Mouse (Mus musculus) liver, embryonic 16.5 days (tissue): ENCODE measurements around the gene Adamts2. TPM values are rescaled to one million over a fixed set of nuclear protein-coding genes. Genes with fewer than 3 reads are reported as not detected.

Experiments
- ATAC-seq: fragments of 200-750 bp; cut with Nextera tagmentation; 2 replicates; pipeline ENCODE4 v1.8.0; 2017; ENCODE audit warnings: low read depth, mild to moderate bottlenecking, moderate number of reproducible peaks, moderate library complexity
- H3K27ac ChIP-seq: fragments of 300-500 bp; sonication (generic); 2 replicates; pipeline ENCODE4 v1.5.1; 2014; ENCODE audit warnings: mild to moderate bottlenecking, low read length
- H3K27me3 ChIP-seq: fragments of 300-500 bp; sonication (generic); 2 replicates; pipeline ENCODE4 v1.6.1; 2014; ENCODE audit warnings: low read depth, low read length, mixed read lengths; ENCODE audit not compliant: control insufficient read depth, insufficient read depth
- H3K36me3 ChIP-seq: fragments of 300-500 bp; sonication (generic); 2 replicates; pipeline ENCODE4 v1.6.1; 2014; ENCODE audit warnings: mild to moderate bottlenecking; ENCODE audit not compliant: control insufficient read depth, insufficient read depth
- H3K4me1 ChIP-seq: fragments of 300-500 bp; sonication (generic); 2 replicates; pipeline ENCODE4 v1.6.1; 2014; ENCODE audit warnings: low read depth, low read length, mixed read lengths; ENCODE audit not compliant: control insufficient read depth
- H3K4me2 ChIP-seq: fragments of 300-500 bp; sonication (generic); 2 replicates; pipeline ENCODE4 v1.6.1; 2014; ENCODE audit warnings: low read depth, low read length, mixed read lengths
- H3K4me3 ChIP-seq: fragments of 300-500 bp; sonication (generic); 2 replicates; pipeline ENCODE4 v1.5.1; 2014; ENCODE audit warnings: low read depth, mild to moderate bottlenecking, low read length
- H3K9ac ChIP-seq: fragments of 300-500 bp; sonication (generic); 2 replicates; pipeline ENCODE4 v1.6.1; 2014; ENCODE audit warnings: low read depth, low read length
- H3K9me3 ChIP-seq: fragments of 300-500 bp; sonication (generic); replicated peaks from 2 replicates; pipeline ENCODE4 v1.6.1; 2016; ENCODE audit warnings: low read length; ENCODE audit not compliant: control insufficient read depth
- WGBS: fragments of 180-500 bp; shearing (Covaris S2); extraction: QIAGEN DNeasy Blood & Tissue Kit; methylation state at CpG from one replicate; pipeline ENCODE4 v1.1.7; 2014; ENCODE audit not compliant: insufficient replicate concordance; 5-methylcytosine and 5-hydroxymethylcytosine counted together
- polyA plus RNA-seq: library from polyadenylated mRNA; unstranded; fragments of >200 nt; fragmentation: Nextera tagmentation; extraction: Ambion mirVana; gene quantifications from 2 replicates; pipeline ENCODE4 v1.2.1, GENCODE M21; 2015

Adamts2 gene
- 1.3 and 1.6 TPM in 2 replicates for polyA plus RNA-seq

DNA sequence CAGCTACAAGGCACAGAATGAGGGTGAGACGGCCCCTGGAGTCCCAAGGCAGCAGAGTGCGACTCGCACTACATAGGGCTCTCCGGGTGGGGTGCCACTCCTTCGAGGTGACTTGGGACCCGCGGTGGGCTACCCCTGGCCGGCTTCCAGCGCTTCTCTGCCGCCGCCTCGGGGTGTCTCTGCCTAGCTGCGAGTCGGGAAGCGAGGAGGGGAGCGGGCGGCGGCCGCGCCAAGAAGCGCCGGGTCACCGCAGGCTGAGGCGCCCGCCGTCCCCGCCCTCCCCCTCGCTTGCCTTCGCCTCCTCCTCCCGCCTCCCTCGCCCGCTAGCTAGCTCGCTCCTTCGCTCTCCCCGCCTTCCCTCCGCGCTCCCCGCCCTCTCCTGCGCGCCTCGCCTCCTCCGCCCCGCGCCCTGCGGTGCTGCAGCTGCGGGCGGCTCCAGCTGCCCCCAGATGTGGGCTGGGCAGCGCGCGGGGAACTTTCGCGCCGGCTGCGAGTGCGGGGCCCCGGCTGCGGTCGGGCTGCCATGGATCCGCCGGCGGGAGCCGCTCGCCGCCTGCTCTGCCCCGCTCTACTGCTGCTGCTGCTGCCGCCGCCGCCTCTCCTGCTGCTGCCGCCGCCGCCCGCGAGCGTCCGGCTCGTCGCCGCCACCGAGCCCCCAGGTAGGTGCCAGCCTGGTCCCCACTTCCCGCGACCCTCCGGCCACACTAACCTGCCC is at the start of gene Adamts2:
Gene Adamts2 (plus strand): TSS at position 444 of the 715 bp plus-strand sequence.
- no peak within 1 kb of the TSS for H3K27ac ChIP-seq
- ATAC-seq = no peak

GRCm38 (mm10) chr11:50557064-50557463 is 44.8 kb upstream of the Adamts2 start:
- no peak overlapping the region for H3K4me3 ChIP-seq
- no peaks in the 10 kb centered on the region for H3K9me3 ChIP-seq
- ATAC-seq = no peak
- no peak overlapping the region for H3K27ac ChIP-seq
- 60% methylated on average over 3 of the region's 3 CpGs for WGBS
- no peaks in the 10 kb centered on the region for H3K27me3 ChIP-seq
- no peak overlapping the region for H3K9ac ChIP-seq
- no peaks in the 10 kb centered on the region for H3K4me1 ChIP-seq
- no peak overlapping the region for H3K4me2 ChIP-seq
- H3K36me3 ChIP-seq = no peaks in the 10 kb centered on the region

More for the DNA sequence above, at the start of gene Adamts2:
- Histone ChIP-seq H3K4me2 (peak within 1 kb of the TSS; percentile 44), H3K4me3 (peak within 1 kb of the TSS; percentile 45), H3K9me3 (no peaks in the 10 kb centered on the region), H3K9ac (no peak within 1 kb of the TSS), H3K4me1 (no peaks in the 10 kb centered on the region), H3K27me3 (peaks cover 54% of the 10 kb centered on the region), H3K36me3 (no peaks in the 10 kb centered on the region)
- under 1% methylated on average over 60 of the region's 82 CpGs for WGBS

DNA sequence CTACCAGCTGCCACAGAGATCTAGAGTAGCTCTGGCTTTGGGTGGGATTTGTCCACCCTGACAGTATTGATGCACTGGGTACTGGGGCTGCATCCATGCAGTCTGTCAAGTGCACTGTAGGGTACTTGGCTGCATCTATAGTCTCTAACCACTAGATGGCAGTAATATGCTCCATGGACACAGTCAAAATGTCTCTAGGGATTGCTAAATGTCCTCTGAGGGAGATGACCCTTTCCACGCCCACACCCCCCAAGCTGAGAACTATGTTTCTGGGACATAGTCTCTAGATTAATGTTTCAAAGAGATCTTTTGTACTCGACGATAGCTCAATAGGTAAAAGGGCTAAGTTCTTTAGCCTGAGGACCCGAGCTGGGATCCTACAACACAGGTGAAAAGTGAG is 42.8 kb upstream of the Adamts2 start:
- Histone ChIP-seq H3K4me1 (no peaks in the 10 kb centered on the region), H3K4me3 (no peak overlapping the region), H3K9ac (no peak overlapping the region), H3K36me3 (no peaks in the 10 kb centered on the region), H3K4me2 (no peak overlapping the region), H3K27me3 (no peaks in the 10 kb centered on the region), H3K27ac (no peak overlapping the region), H3K9me3 (no peaks in the 10 kb centered on the region)
- WGBS = 29% methylated on average over 4 of the region's 4 CpGs
- no peak for ATAC-seq

- Histone ChIP-seq H3K4me3 (no peak overlapping the region), H3K4me2 (peak overlapping the region; percentile 12; the same call in 1 of the 2 replicates)
- 0 out of 2 replicates have a peak, but pooled peaks have one; percentile 21 for ATAC-seq
These were observed 36.2 kb upstream of the Adamts2 start for GRCm38 (mm10) chr11:50565466-50566211.

GRCm38 (mm10) chr11:50571448-50571847 is 30.4 kb upstream of the Adamts2 start:
- Histone ChIP-seq H3K4me1 (no peaks in the 10 kb centered on the region), H3K4me2 (no peak overlapping the region), H3K9me3 (no peaks in the 10 kb centered on the region), H3K36me3 (no peaks in the 10 kb centered on the region), H3K27me3 (no peaks in the 10 kb centered on the region), H3K9ac (no peak overlapping the region), H3K27ac (no peak overlapping the region), H3K4me3 (no peak overlapping the region)
- no peak for ATAC-seq
- WGBS = 50% methylated on average over 6 of the region's 6 CpGs

More at GRCm38 (mm10) chr11:50565466-50566211, 36.2 kb upstream of the Adamts2 start:
- WGBS = 16% methylated on average over 20 of the region's 20 CpGs
- Histone ChIP-seq H3K4me1 (no peaks in the 10 kb centered on the region), H3K36me3 (no peaks in the 10 kb centered on the region), H3K9ac (no peak overlapping the region), H3K27ac (no peak overlapping the region), H3K9me3 (no peaks in the 10 kb centered on the region), H3K27me3 (no peaks in the 10 kb centered on the region)

DNA sequence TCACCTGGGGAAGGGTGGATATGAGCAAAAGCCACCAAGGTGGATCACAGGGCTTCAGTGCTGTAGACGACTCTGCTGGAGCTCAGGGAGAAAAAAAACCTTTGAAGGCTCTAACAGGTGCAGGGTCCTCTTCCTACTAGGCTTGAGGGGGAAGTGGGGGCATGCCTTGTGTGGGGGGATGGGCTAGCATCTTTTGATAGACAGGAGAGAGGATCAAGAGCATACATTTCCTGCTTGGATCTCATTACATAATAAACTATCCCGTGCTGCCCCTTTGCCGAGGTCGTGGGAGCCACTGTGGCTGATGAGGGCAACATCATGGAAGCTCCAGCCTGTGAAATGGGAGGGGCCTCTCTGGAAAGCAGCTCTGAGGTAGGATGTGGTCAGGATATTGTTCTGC is 25.4 kb upstream of the Adamts2 start:
- Histone ChIP-seq H3K9ac (no peak overlapping the region), H3K4me1 (no peaks in the 10 kb centered on the region), H3K36me3 (no peaks in the 10 kb centered on the region), H3K27me3 (no peaks in the 10 kb centered on the region), H3K9me3 (no peaks in the 10 kb centered on the region), H3K4me2 (no peak overlapping the region), H3K27ac (no peak overlapping the region), H3K4me3 (no peak overlapping the region)
- no peak for ATAC-seq
- 13% methylated on average over 4 of the region's 4 CpGs for WGBS

- Histone ChIP-seq H3K36me3 (no peaks in the 10 kb centered on the region), H3K9ac (no peak overlapping the region), H3K4me2 (no peak overlapping the region), H3K27me3 (no peaks in the 10 kb centered on the region), H3K4me1 (no peaks in the 10 kb centered on the region), H3K9me3 (no peaks in the 10 kb centered on the region), H3K27ac (no peak overlapping the region), H3K4me3 (no peak overlapping the region)
- 35% methylated on average over 7 of the region's 7 CpGs for WGBS
- no peak for ATAC-seq
These were observed 14.9 kb upstream of the Adamts2 start for GRCm38 (mm10) chr11:50587026-50587425.

DNA sequence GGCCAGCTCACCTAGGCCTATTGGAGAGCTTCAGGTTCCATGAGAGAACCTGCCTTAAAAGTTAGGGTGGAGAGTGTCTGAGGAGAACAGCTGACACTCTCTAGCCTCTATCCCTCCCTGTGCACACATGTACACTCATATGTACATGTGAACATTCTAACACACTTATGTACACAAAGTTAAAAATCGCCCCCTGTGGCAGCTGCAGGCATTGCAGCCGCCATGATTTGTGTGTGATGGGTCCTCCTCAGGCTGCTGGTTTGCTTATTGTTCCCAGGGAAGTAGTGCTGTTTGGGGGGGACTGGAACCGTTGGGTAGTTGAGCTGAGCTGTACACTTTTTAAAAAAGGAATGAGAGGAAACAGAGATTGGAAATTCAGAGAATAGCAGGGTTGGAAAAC is 14.1 kb upstream of the Adamts2 start:
- 7% methylated on average over 3 of the region's 3 CpGs for WGBS
- Histone ChIP-seq H3K4me2 (no peak overlapping the region), H3K9ac (no peak overlapping the region), H3K27me3 (no peaks in the 10 kb centered on the region), H3K36me3 (no peaks in the 10 kb centered on the region), H3K27ac (no peak overlapping the region), H3K9me3 (no peaks in the 10 kb centered on the region), H3K4me1 (no peaks in the 10 kb centered on the region), H3K4me3 (no peak overlapping the region)
- no peak for ATAC-seq

DNA sequence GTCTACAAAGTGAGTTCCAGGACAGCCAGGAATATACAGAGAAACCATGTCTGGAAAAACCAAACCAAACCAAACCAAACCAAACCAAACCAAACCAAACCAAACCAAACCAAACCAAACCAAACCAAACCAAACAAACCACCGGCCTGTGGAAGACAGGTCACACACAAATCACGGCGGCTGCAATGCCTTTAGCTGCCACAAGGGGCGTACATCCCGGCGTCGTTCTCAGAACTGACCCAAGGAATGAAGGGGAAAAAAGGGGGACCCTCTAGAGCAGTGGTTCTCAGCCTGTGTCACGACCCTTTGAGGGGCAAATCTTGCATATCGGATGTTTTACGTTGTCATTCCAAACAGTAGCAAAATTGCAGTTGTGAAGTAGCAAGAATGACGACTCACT is 12.8 kb upstream of the Adamts2 start:
- 31% methylated on average over 11 of the region's 11 CpGs for WGBS
- Histone ChIP-seq H3K4me1 (no peaks in the 10 kb centered on the region), H3K4me3 (no peak overlapping the region)

More for the DNA sequence above, 12.8 kb upstream of the Adamts2 start:
- Histone ChIP-seq H3K9me3 (no peaks in the 10 kb centered on the region), H3K27me3 (no peaks in the 10 kb centered on the region), H3K36me3 (no peaks in the 10 kb centered on the region), H3K4me2 (no peak overlapping the region), H3K27ac (no peak overlapping the region), H3K9ac (no peak overlapping the region)
- ATAC-seq = no peak
